Mouse (Mus musculus): ENCODE measurements at regions not wholly inside any gene's neighbourhood (a gene's known extent, or its start where the extent isn't known, plus 50 kb on each side); places are given as distances from the start of the nearest gene placed in this dataset.

- H3K36me3 ChIP-seq (ENCODE audit: control insufficient read depth, insufficient read depth) = no peaks in the 10 kb centered on the region
- H3K9ac ChIP-seq (ENCODE audit: low read depth, low read length) = no peak overlapping the region
- WGBS (ENCODE audit: insufficient replicate concordance) = 62% methylated on average over 2 of the region's 2 CpGs
- no peak overlapping the region for H3K4me2 ChIP-seq (ENCODE audit: low read depth, low read length)
- H3K27ac ChIP-seq (ENCODE audit: low read length) = no peak overlapping the region
- ATAC-seq (ENCODE audit: low read depth) = no peak
- H3K27me3 ChIP-seq (ENCODE audit: control insufficient read depth, insufficient read depth, low read depth, low read length) = no peaks in the 10 kb centered on the region
- no peaks in the 10 kb centered on the region for H3K9me3 ChIP-seq (replicated peaks; ENCODE audit: control insufficient read depth, low read length)
- H3K4me3 ChIP-seq (ENCODE audit: low read depth, low read length) = no peak overlapping the region
- H3K4me1 ChIP-seq (ENCODE audit: control insufficient read depth, low read depth, low read length) = no peaks in the 10 kb centered on the region
Observed at GRCm38 (mm10) chr13:111193919-111194318, 60.9 kb upstream of the Actbl2 start.

GRCm38 (mm10) chr13:111194337-111194736 is 60.5 kb upstream of the Actbl2 start:
- Histone ChIP-seq H3K4me1 (ENCODE audit: control insufficient read depth, low read depth, low read length) (no peaks in the 10 kb centered on the region), H3K36me3 (ENCODE audit: control insufficient read depth, insufficient read depth) (no peaks in the 10 kb centered on the region), H3K4me2 (ENCODE audit: low read depth, low read length) (no peak overlapping the region), H3K9me3 (replicated peaks; ENCODE audit: control insufficient read depth, low read length) (no peaks in the 10 kb centered on the region), H3K27ac (ENCODE audit: low read length) (no peak overlapping the region), H3K9ac (ENCODE audit: low read depth, low read length) (no peak overlapping the region), H3K27me3 (ENCODE audit: control insufficient read depth, insufficient read depth, low read depth, low read length) (no peaks in the 10 kb centered on the region), H3K4me3 (ENCODE audit: low read depth, low read length) (no peak overlapping the region)
- WGBS (ENCODE audit: insufficient replicate concordance) = 57% methylated on average over 7 of the region's 7 CpGs
- ATAC-seq (ENCODE audit: low read depth) = no peak

GRCm38 (mm10) chr13:111201532-111201931 is 53.3 kb upstream of the Actbl2 start:
- H3K9me3 ChIP-seq (replicated peaks; ENCODE audit: control insufficient read depth, low read length) = no peaks in the 10 kb centered on the region
- no peak overlapping the region for H3K4me2 ChIP-seq (ENCODE audit: low read depth, low read length)
- WGBS (ENCODE audit: insufficient replicate concordance) = 41% methylated on average over 3 of the region's 3 CpGs
- no peaks in the 10 kb centered on the region for H3K4me1 ChIP-seq (ENCODE audit: control insufficient read depth, low read depth, low read length)
- no peak overlapping the region for H3K4me3 ChIP-seq (ENCODE audit: low read depth, low read length)
- ATAC-seq (ENCODE audit: low read depth) = no peak
- H3K36me3 ChIP-seq (ENCODE audit: control insufficient read depth, insufficient read depth) = no peaks in the 10 kb centered on the region
- no peak overlapping the region for H3K9ac ChIP-seq (ENCODE audit: low read depth, low read length)
- no peak overlapping the region for H3K27ac ChIP-seq (ENCODE audit: low read length)
- H3K27me3 ChIP-seq (ENCODE audit: control insufficient read depth, insufficient read depth, low read depth, low read length) = no peaks in the 10 kb centered on the region

GRCm38 (mm10) chr13:111204580-111205285 is 50.1 kb upstream of the Actbl2 start:
- no peaks in the 10 kb centered on the region for H3K27me3 ChIP-seq (ENCODE audit: control insufficient read depth, insufficient read depth, low read depth, low read length)
- H3K4me1 ChIP-seq (ENCODE audit: control insufficient read depth, low read depth, low read length) = no peaks in the 10 kb centered on the region
- no peak for ATAC-seq (ENCODE audit: low read depth)
- H3K4me2 ChIP-seq (ENCODE audit: low read depth, low read length) = no peak overlapping the region
- no peak overlapping the region for H3K4me3 ChIP-seq (ENCODE audit: low read depth, low read length)
- no peak overlapping the region for H3K9ac ChIP-seq (ENCODE audit: low read depth, low read length)
- H3K27ac ChIP-seq (ENCODE audit: low read length) = no peak overlapping the region
- H3K9me3 ChIP-seq (replicated peaks; ENCODE audit: control insufficient read depth, low read length) = no peaks in the 10 kb centered on the region
- WGBS (ENCODE audit: insufficient replicate concordance) = 68% methylated on average over 11 of the region's 11 CpGs
- H3K36me3 ChIP-seq (ENCODE audit: control insufficient read depth, insufficient read depth) = no peaks in the 10 kb centered on the region
